Comparison of ENCODE assay signal across 17 mouse cellular contexts in the genomic region with DNA sequence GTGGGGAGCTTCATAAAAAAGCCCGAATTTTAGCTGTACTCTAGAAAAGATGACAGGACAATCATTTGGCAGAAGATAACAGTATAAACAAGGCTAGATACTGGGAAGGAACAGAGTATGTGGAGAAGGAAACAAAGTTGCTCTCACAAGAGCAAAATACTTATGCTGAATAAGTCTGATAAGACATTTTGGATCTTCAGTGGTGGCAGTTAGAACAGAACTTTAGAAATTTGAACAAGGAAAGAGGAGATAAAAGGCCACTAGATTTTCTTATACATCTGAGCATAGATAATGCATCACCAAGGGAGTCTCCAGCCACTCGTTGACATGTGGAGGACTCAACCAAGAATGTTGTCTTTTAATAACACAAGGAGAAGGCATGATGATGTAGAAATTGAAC.
"Had no signal": no experiment of that assay in that cellular context is flagged by ENCODE, and none has a peak within 500 bp of the region (broad histone marks: within the 10 kb centered on the region; RNA-seq: fewer than 3 reads in every experiment).

No protein-coding gene starts in this region.

- ATAC-seq: intestine, embryonic 16.5 days; midbrain, embryonic 13.5 days; midbrain, embryonic 16.5 days had no signal

- H3K36me3 ChIP-seq: midbrain, embryonic 10.5 days; midbrain, embryonic 13.5 days; neural tube, embryonic 13.5 days had no signal

- H3K9me3 ChIP-seq: midbrain, embryonic 10.5 days; midbrain, embryonic 13.5 days; neural tube, embryonic 13.5 days had no signal

- H3K27ac ChIP-seq: layer of hippocampus, adult 2 months; left cerebral cortex, adult 2 months; midbrain, embryonic 10.5 days; midbrain, embryonic 13.5 days; neural tube, embryonic 13.5 days had no signal

- H3K4me1 ChIP-seq: midbrain, embryonic 10.5 days; midbrain, embryonic 13.5 days; neural tube, embryonic 13.5 days had no signal

- H3K4me2 ChIP-seq: midbrain, embryonic 13.5 days; neural tube, embryonic 13.5 days had no signal

- DNase-seq: kidney, adult 18-20 months; kidney, adult 9 months; kidney, postnatal 14 days; layer of hippocampus, postnatal 36 days; lung, adult 18-20 months; lung, postnatal 14 days; lung, postnatal 4 days; thymus, adult 18-20 months; thymus, postnatal 36 days had no signal

- H3K9ac ChIP-seq: midbrain, embryonic 13.5 days; neural tube, embryonic 13.5 days had no signal

- H3K4me3 ChIP-seq: layer of hippocampus, adult 2 months; left cerebral cortex, adult 2 months; midbrain, embryonic 10.5 days; midbrain, embryonic 13.5 days; myocyte; neural tube, embryonic 13.5 days had no signal
